Mouse (Mus musculus) embryonic fibroblast, embryonic 13.5 days (primary cell): ENCODE data around the gene Elmsan1. TPM values are rescaled to one million over a fixed set of nuclear protein-coding genes. Genes with fewer than 3 reads are reported as not detected.

Experiments used
- H3K27ac ChIP-seq: 2 replicates; pipeline ENCODE4 v1.5.1; 2012; ENCODE audit warnings: low read length, control low read depth, inconsistent platforms; ENCODE audit not compliant: insufficient read depth
- H3K4me1 ChIP-seq: 2 replicates; pipeline ENCODE4 v1.6.1; 2011; ENCODE audit warnings: low read length; ENCODE audit not compliant: control insufficient read depth, insufficient read depth
- H3K4me3 ChIP-seq: 2 replicates; pipeline ENCODE4 v1.5.1; 2011; ENCODE audit warnings: mild to moderate bottlenecking, control low read depth, low read length; ENCODE audit not compliant: insufficient read depth
- CTCF ChIP-seq: IDR thresholded peaks from 2 replicates; pipeline ENCODE4 v1.5.1; 2011; ENCODE audit warnings: mild to moderate bottlenecking, control low read depth, low read length, moderate library complexity, borderline replicate concordance; ENCODE audit not compliant: insufficient read depth
- POLR2A ChIP-seq: IDR thresholded peaks from 2 replicates; pipeline ENCODE4 v1.6.1; 2011; ENCODE audit warnings: low read depth, mild to moderate bottlenecking, control low read depth, low read length, moderate library complexity
- polyA plus RNA-seq: library from polyadenylated mRNA; stranded (reverse); fragments of >200 nt; gene quantifications from 2 replicates; pipeline ENCODE4 v1.2.4, GENCODE M21; 2011; ENCODE audit warnings: low read depth; ENCODE audit not compliant: missing spikeins, insufficient read length

The Elmsan1 gene
- polyA plus RNA-seq, 1 experiment = 20.6 TPM

DNA sequence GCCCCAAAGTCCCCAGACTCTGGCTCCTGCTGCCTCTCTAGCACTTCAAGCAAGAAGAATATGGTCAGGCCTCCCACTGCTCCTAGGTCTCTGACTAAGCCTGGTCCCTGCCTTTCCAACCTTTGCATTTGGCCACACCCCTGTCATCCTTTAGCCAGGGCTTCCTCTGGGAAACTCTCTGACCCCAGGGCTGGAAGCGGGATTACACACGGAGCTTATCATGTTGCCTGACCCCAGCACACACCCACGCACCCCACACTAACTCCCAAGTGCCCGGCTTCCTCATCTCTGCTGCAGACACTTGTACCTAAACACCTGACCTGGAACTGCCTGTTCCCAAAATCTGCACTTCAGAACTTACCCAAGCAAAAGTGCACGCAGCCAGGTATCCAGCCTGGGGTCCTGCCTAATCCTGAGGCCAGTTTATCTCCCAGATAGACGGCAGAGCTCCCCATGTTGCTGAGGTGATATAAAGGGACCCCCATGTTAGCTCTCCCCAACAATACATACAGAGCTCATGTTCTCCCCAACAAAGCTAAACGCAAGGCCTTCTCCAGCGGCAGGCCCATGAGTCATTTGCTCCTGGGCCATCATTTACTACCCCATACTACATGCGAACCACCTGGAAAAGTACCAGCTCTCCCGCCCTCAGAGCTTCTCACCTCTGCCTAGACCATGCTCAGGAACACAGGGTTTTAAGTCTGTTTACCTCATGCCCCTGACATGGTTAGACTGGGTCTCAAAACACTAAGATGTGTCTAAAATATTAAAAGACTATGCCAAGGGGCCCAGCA lies 39.8 kb downstream of the Elmsan1 start:
- no peak overlapping the region for H3K27ac ChIP-seq
- TF ChIP-seq CTCF (no peak), POLR2A (no peak)
- peaks cover 49% of the 10 kb centered on the region for H3K4me1 ChIP-seq
- H3K4me3 ChIP-seq = no peak overlapping the region

- H3K27ac ChIP-seq = no peak overlapping the region
- peaks cover 49% of the 10 kb centered on the region for H3K4me1 ChIP-seq
- H3K4me3 ChIP-seq = no peak overlapping the region
- TF ChIP-seq POLR2A (no peak), CTCF (no peak)
These were observed 40.6 kb downstream of the Elmsan1 start for GRCm38 (mm10) chr12:84178052-84178451.

DNA sequence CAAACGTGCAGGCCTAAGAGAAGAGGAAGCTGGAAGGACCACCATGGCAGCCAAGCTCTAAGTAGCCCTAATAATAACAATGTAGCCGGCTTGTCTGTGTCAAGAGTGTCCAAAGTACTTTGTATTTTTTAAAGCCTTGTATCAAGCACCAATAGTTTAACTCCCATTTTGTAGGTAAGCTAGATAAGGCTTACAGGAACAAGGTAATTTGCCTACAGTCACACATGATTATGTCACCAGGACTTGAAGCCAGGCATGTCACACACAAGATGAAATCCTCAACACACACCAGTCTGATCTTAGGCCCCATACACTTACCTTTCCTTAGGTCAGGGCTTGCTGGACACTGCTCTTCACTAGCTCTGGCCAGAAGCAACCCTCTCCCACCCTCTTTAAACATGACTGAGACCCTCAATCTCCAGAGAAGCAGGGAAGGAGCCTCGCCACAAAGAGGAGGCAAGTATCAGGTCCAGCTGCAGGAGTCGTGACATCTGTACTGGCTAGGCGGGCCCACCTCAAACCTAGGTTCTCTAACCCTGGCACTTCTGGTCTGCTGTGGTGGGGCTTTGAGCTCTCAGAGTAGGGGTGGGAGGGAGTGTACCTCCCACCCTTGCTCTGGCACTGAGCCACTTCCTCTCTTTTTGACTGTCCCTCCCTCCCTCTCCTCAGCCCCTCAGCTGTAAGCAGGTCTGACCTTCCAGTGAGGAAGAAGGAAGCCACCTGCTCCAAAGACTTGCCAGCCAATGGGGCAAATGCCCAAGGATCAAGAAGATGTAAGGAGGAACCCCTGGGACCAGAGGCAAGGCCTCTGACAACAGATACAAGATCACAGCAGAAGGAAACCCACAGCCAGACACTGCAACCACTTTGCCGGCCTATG lies 41.6 kb downstream of the Elmsan1 start:
- TF ChIP-seq CTCF (no peak), POLR2A (no peak)
- Histone ChIP-seq H3K4me1 (peaks cover 49% of the 10 kb centered on the region), H3K4me3 (no peak overlapping the region), H3K27ac (peak overlapping the region; percentile 93; the same call in 1 of the 2 replicates)

- H3K27ac ChIP-seq = peak overlapping the region; percentile 93
- peak overlapping the region; percentile 32 for H3K4me3 ChIP-seq
- no peak for TF ChIP-seq CTCF
- TF ChIP-seq POLR2A = 0 out of 2 replicates have a peak, but pooled peaks have one; percentile 16
- peaks cover 43% of the 10 kb centered on the region for H3K4me1 ChIP-seq
These were observed 42.4 kb downstream of the Elmsan1 start for GRCm38 (mm10) chr12:84176126-84176769.

GRCm38 (mm10) chr12:84175659-84176061 lies 43.0 kb downstream of the Elmsan1 start:
- Histone ChIP-seq H3K4me1 (peaks cover 38% of the 10 kb centered on the region), H3K4me3 (peak overlapping the region; percentile 32), H3K27ac (peak overlapping the region; percentile 93)
- peak; percentile 63 for TF ChIP-seq POLR2A
- TF ChIP-seq CTCF = no peak

DNA sequence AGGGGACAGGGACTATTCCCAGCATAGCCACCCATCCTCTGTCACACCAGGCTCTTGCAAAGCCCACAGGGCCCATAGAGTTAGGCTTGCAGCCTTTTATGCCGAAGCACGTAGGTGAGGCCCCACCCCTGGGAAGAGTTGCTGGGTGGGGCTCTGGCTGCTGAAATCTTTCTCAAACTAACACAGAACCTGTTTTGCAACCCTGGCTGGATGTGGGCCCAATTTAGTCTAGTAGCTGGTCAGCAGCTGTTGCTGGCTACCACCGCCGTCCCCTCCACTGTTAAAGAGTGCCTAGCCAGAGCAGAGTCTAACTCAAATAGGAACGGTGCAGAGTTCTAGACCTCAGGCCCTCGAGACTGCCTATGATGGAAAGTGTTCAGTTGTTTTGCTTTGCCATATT lies 43.8 kb downstream of the Elmsan1 start:
- no peak for TF ChIP-seq POLR2A
- no peak for TF ChIP-seq CTCF
- Histone ChIP-seq H3K4me3 (no peak overlapping the region), H3K27ac (peak overlapping the region; percentile 4; the same call in 1 of the 2 replicates), H3K4me1 (peaks cover 32% of the 10 kb centered on the region)

GRCm38 (mm10) chr12:84174190-84174811 lies 44.4 kb downstream of the Elmsan1 start:
- TF ChIP-seq CTCF (no peak), POLR2A (no peak)
- peak overlapping the region; percentile 4; the same call in 1 of the 2 replicates for H3K27ac ChIP-seq
- H3K4me1 ChIP-seq = peaks cover 31% of the 10 kb centered on the region
- H3K4me3 ChIP-seq = no peak overlapping the region

- TF ChIP-seq POLR2A (no peak), CTCF (no peak)
- no peak overlapping the region for H3K27ac ChIP-seq
- H3K4me3 ChIP-seq = no peak overlapping the region
- peaks cover 24% of the 10 kb centered on the region for H3K4me1 ChIP-seq
These were observed 45.3 kb downstream of the Elmsan1 start for GRCm38 (mm10) chr12:84173309-84173915.

GRCm38 (mm10) chr12:84172862-84173261 lies 45.8 kb downstream of the Elmsan1 start:
- Histone ChIP-seq H3K4me3 (no peak overlapping the region), H3K4me1 (peaks cover 22% of the 10 kb centered on the region), H3K27ac (no peak overlapping the region)
- TF ChIP-seq CTCF (no peak), POLR2A (no peak)
